In genomic region chr14:54503092-54503491, GRCm38 (mm10) we compare ENCODE assay signal across 34 mouse cellular contexts. TPM values are rescaled to one million over a fixed set of nuclear protein-coding genes. Genes with fewer than 3 reads are reported as not detected.
"Had no signal": no experiment of that assay in that cellular context is flagged by ENCODE, and none has a peak within 500 bp of the region (broad histone marks: within the 10 kb centered on the region; RNA-seq: fewer than 3 reads in every experiment).

No protein-coding gene starts in this region.

- H3K27ac ChIP-seq: heart, embryonic 13.5 days; heart, embryonic 15.5 days; hindbrain, embryonic 10.5 days; hindbrain, embryonic 12.5 days; hindbrain, embryonic 13.5 days; hindbrain, embryonic 14.5 days; hindbrain, embryonic 15.5 days; hindbrain, postnatal 0 days; intestine, embryonic 15.5 days; kidney, embryonic 15.5 days; kidney, postnatal 0 days; layer of hippocampus, adult 2 months; left cerebral cortex, adult 2 months had no signal

- H3K4me3 ChIP-seq: heart, embryonic 12.5 days; heart, embryonic 13.5 days; heart, embryonic 15.5 days; hindbrain, embryonic 10.5 days; hindbrain, embryonic 12.5 days; hindbrain, embryonic 13.5 days; hindbrain, embryonic 15.5 days; intestine, embryonic 15.5 days; kidney, embryonic 15.5 days; layer of hippocampus, adult 2 months; left cerebral cortex, adult 2 months had no signal

- H3K9me3 ChIP-seq: heart, embryonic 13.5 days; heart, embryonic 15.5 days; hindbrain, embryonic 15.5 days; intestine, embryonic 15.5 days; kidney, embryonic 15.5 days had no signal

- H3K4me1 ChIP-seq: heart, embryonic 12.5 days; heart, embryonic 13.5 days; heart, embryonic 15.5 days; hindbrain, embryonic 10.5 days; hindbrain, embryonic 12.5 days; hindbrain, embryonic 13.5 days; hindbrain, embryonic 15.5 days; intestine, embryonic 15.5 days; kidney, embryonic 15.5 days had no signal

- ATAC-seq: hindbrain, embryonic 16.5 days; hindbrain, postnatal 0 days; inflammation-experienced regulatory T-cells, adult 6 months; intestine, embryonic 15.5 days; intestine, embryonic 16.5 days; intestine, postnatal 0 days had no signal

- H3K27me3 ChIP-seq: heart, embryonic 12.5 days; heart, embryonic 13.5 days; heart, embryonic 15.5 days; hindbrain, embryonic 12.5 days; hindbrain, embryonic 13.5 days; hindbrain, embryonic 15.5 days; intestine, embryonic 15.5 days; kidney, embryonic 15.5 days had no signal

- DNase-seq: heart, postnatal 10 days; heart, postnatal 14 days; heart, postnatal 36 days; heart, postnatal 4 days; kidney, adult 11 months; kidney, adult 18-20 months; kidney, adult 2 months; kidney, adult 8-10 months; kidney, adult 9 months; kidney, postnatal 10 days; kidney, postnatal 14 days; kidney, postnatal 25 days; kidney, postnatal 36 days; layer of hippocampus, adult 9-11 months; layer of hippocampus, postnatal 36 days had no signal

RNA-seq across cellular contexts. Expression of gene Rem2, which starts 27.2 kb away (rescaled TPM):
- total RNA-seq: heart, postnatal 10 days; heart, postnatal 14 days; heart, postnatal 25 days; heart, postnatal 36 days had no signal
